Mouse (Mus musculus) hindbrain, postnatal 0 days (tissue): Measurements from ENCODE around the gene Krtcap2. TPM values are rescaled to one million over a fixed set of nuclear protein-coding genes. Genes with fewer than 3 reads are reported as not detected.

Experiments
- ATAC-seq: fragments of 200-750 bp; cut with Nextera tagmentation; 2 replicates; pipeline ENCODE4 v1.8.0; 2017; ENCODE audit warnings: mild to moderate bottlenecking, moderate TSS enrichment, moderate library complexity
- DNase-seq: peaks from one replicate; pipeline ENCODE4 v3.0.0-alpha.2; 2015; ENCODE audit warnings: low spot score
- H3K27ac ChIP-seq: fragments of 300-500 bp; sonication (generic); 2 replicates; pipeline ENCODE4 v1.5.1; 2014; ENCODE audit warnings: mild to moderate bottlenecking
- H3K27me3 ChIP-seq: fragments of 300-500 bp; sonication (generic); 2 replicates; pipeline ENCODE4 v1.6.1; 2014; ENCODE audit warnings: low read length, mixed read lengths; ENCODE audit not compliant: insufficient read depth
- H3K36me3 ChIP-seq: fragments of 300-500 bp; sonication (generic); 2 replicates; pipeline ENCODE4 v1.6.1; 2014; ENCODE audit warnings: low read length, mixed read lengths; ENCODE audit not compliant: insufficient read depth
- H3K4me1 ChIP-seq: fragments of 300-500 bp; sonication (generic); 2 replicates; pipeline ENCODE4 v1.6.1; 2014; ENCODE audit warnings: antibody characterized with exemption, low read length, mixed read lengths; ENCODE audit not compliant: insufficient read depth
- H3K4me2 ChIP-seq: fragments of 300-500 bp; sonication (generic); 2 replicates; pipeline ENCODE4 v1.6.1; 2014; ENCODE audit warnings: low read depth, mild to moderate bottlenecking, low read length, moderate library complexity, mixed read lengths
- H3K4me3 ChIP-seq: fragments of 300-500 bp; sonication (generic); 2 replicates; pipeline ENCODE4 v1.5.1; 2014; ENCODE audit warnings: low read length
- H3K9ac ChIP-seq: fragments of 300-500 bp; sonication (generic); replicated peaks from 2 replicates; pipeline ENCODE4 v1.6.1; 2014; ENCODE audit warnings: mild to moderate bottlenecking, low read length, moderate library complexity, mixed read lengths
- H3K9me3 ChIP-seq: fragments of 300-500 bp; sonication (generic); 2 replicates; pipeline ENCODE4 v1.6.1; 2016; ENCODE audit warnings: low read length, mixed read lengths
- CTCF ChIP-seq: IDR thresholded peaks from 2 replicates; pipeline ENCODE4 v1.5.1; 2016; ENCODE audit warnings: antibody characterized with exemption, control low read depth, low read depth
- WGBS: fragments of 180-500 bp; shearing (Covaris S2); extraction: QIAGEN DNeasy Blood & Tissue Kit; methylation state at CpG from one replicate; pipeline ENCODE4 v1.1.7; 2014; 5-methylcytosine and 5-hydroxymethylcytosine counted together
- polyA plus RNA-seq: library from polyadenylated mRNA; unstranded; fragments of >200 nt; fragmentation: Nextera tagmentation; extraction: Ambion mirVana; gene quantifications from 2 replicates; pipeline ENCODE4 v1.2.1, GENCODE M21; 2015
- total RNA-seq: library from RNA; depleted of rRNA; stranded (reverse); fragments of >200 nt; gene quantifications from 2 replicates; pipeline ENCODE4 v1.2.3, GENCODE M21; 2014

The Krtcap2 gene
- total and polyA plus RNA-seq, 2 experiments from 2014 or later = 74.9 to 250 TPM

- 2% methylated on average over 35 of the region's 35 CpGs for WGBS
- H3K27ac ChIP-seq = peak overlapping the region; percentile 73
Measured at GRCm38 (mm10) chr3:89279153-89279890, 33.6 kb downstream of the Krtcap2 start.

GRCm38 (mm10) chr3:89280050-89280605, 34.4 kb downstream of the Krtcap2 start:
- TF ChIP-seq CTCF = peak; percentile 1; the same call in 1 of the 2 replicates
- Histone ChIP-seq H3K27ac (peak overlapping the region; percentile 73), H3K36me3 (no peaks in the 10 kb centered on the region), H3K4me3 (peak overlapping the region; percentile 49), H3K9ac (peak overlapping the region; percentile 57), H3K27me3 (no peaks in the 10 kb centered on the region), H3K9me3 (no peaks in the 10 kb centered on the region), H3K4me2 (peak overlapping the region; percentile 89), H3K4me1 (peaks cover 14% of the 10 kb centered on the region; the same call in 1 of the 2 replicates)
- ATAC-seq (peak; percentile 52), DNase-seq (peak; percentile 58)
- WGBS = under 1% methylated on average over 28 of the region's 29 CpGs

More at GRCm38 (mm10) chr3:89279153-89279890, 33.6 kb downstream of the Krtcap2 start:
- no peaks in the 10 kb centered on the region for H3K36me3 ChIP-seq
- peak overlapping the region; percentile 57 for H3K9ac ChIP-seq
- ATAC-seq = peak; percentile 76
- peak overlapping the region; percentile 89 for H3K4me2 ChIP-seq
- H3K9me3 ChIP-seq = no peaks in the 10 kb centered on the region
- H3K4me1 ChIP-seq = peaks cover 14% of the 10 kb centered on the region; the same call in 1 of the 2 replicates
- TF ChIP-seq CTCF = no peak
- no peaks in the 10 kb centered on the region for H3K27me3 ChIP-seq
- DNase-seq = peak; percentile 85
- H3K4me3 ChIP-seq = peak overlapping the region; percentile 49

- DNase-seq = peak; percentile 52
- H3K4me1 ChIP-seq = peaks cover 14% of the 10 kb centered on the region; the same call in 1 of the 2 replicates
- H3K9me3 ChIP-seq = no peaks in the 10 kb centered on the region
- under 1% methylated on average over 52 of the region's 52 CpGs for WGBS
- peak within 1 kb of the TSS; percentile 57 for H3K9ac ChIP-seq
- H3K27me3 ChIP-seq = no peaks in the 10 kb centered on the region
- peak within 1 kb of the TSS; percentile 49 for H3K4me3 ChIP-seq
- ATAC-seq = peak; percentile 33
- TF ChIP-seq CTCF = no peak; the same call in none of the 2 replicates
- H3K36me3 ChIP-seq = no peaks in the 10 kb centered on the region
- H3K27ac ChIP-seq = peak within 1 kb of the TSS; percentile 58; the same call in 1 of the 2 replicates
- H3K4me2 ChIP-seq = peak within 1 kb of the TSS; percentile 89
Measured at GRCm38 (mm10) chr3:89280606-89281511, 35.1 kb downstream of the Krtcap2 start, which contains the start of gene Efna1. TSS of gene Efna1 (minus strand) at chr3:89281142.

- Histone ChIP-seq H3K27me3 (no peaks in the 10 kb centered on the region), H3K36me3 (no peaks in the 10 kb centered on the region), H3K4me1 (peaks cover 14% of the 10 kb centered on the region; the same call in 1 of the 2 replicates), H3K27ac (no peak overlapping the region), H3K9ac (no peak overlapping the region), H3K4me3 (peak overlapping the region; percentile 49), H3K4me2 (peak overlapping the region; percentile 89), H3K9me3 (no peaks in the 10 kb centered on the region)
- 11% methylated on average over 20 of the region's 20 CpGs for WGBS
- peak; percentile 94 for TF ChIP-seq CTCF
- no peak for ATAC-seq
- DNase-seq = peak; percentile 91
Measured at GRCm38 (mm10) chr3:89281579-89282290, 36.0 kb downstream of the Krtcap2 start.

- ATAC-seq = no peak
Measured at GRCm38 (mm10) chr3:89282291-89282643, 36.5 kb downstream of the Krtcap2 start.

More at GRCm38 (mm10) chr3:89282291-89282643, 36.5 kb downstream of the Krtcap2 start:
- H3K4me1 ChIP-seq = peaks cover 14% of the 10 kb centered on the region; the same call in 1 of the 2 replicates
- H3K36me3 ChIP-seq = no peaks in the 10 kb centered on the region
- 23% methylated on average over 4 of the region's 4 CpGs for WGBS
- TF ChIP-seq CTCF = no peak
- no peaks in the 10 kb centered on the region for H3K27me3 ChIP-seq
- no peak overlapping the region for H3K4me3 ChIP-seq
- no peak overlapping the region for H3K27ac ChIP-seq
- DNase-seq = no peak
- 0 out of 2 replicates have a peak overlapping the region, but pooled peaks have one; percentile 89 for H3K4me2 ChIP-seq
- no peak overlapping the region for H3K9ac ChIP-seq
- no peaks in the 10 kb centered on the region for H3K9me3 ChIP-seq
